Mouse (Mus musculus) hindbrain, embryonic 10.5 days (tissue): Measurements from ENCODE around the gene Teddm3. TPM values are rescaled to one million over a fixed set of nuclear protein-coding genes. Genes with fewer than 3 reads are reported as not detected.
"Not testable (repeated sequence)": the region's sequence is repeated elsewhere in the genome, so short reads cannot be mapped to it uniquely, and the experiment has no call there.

ENCODE experiments used
- DNase-seq: peaks from one replicate; pipeline ENCODE4 v3.0.0-alpha.2; 2017; ENCODE audit warnings: low spot score
- H3K27ac ChIP-seq: fragments of 300-500 bp; sonication (generic); 2 replicates; pipeline ENCODE4 v1.5.1; 2016; ENCODE audit warnings: mild to moderate bottlenecking, moderate library complexity
- H3K27me3 ChIP-seq: fragments of 300-500 bp; sonication (generic); 2 replicates; pipeline ENCODE4 v1.6.1; 2016; ENCODE audit warnings: mild to moderate bottlenecking; ENCODE audit not compliant: poor library complexity, insufficient read depth, severe bottlenecking
- H3K36me3 ChIP-seq: fragments of 300-500 bp; sonication (generic); 2 replicates; pipeline ENCODE4 v1.6.1; 2016; ENCODE audit warnings: mild to moderate bottlenecking, moderate library complexity
- H3K4me1 ChIP-seq: fragments of 300-500 bp; sonication (generic); replicated peaks from 2 replicates; pipeline ENCODE4 v1.6.1; 2016; ENCODE audit warnings: mild to moderate bottlenecking
- H3K4me3 ChIP-seq: fragments of 300-500 bp; sonication (generic); 2 replicates; pipeline ENCODE4 v1.5.1; 2016; ENCODE audit warnings: mild to moderate bottlenecking, moderate library complexity
- H3K9me3 ChIP-seq: fragments of 300-500 bp; sonication (generic); 2 replicates; pipeline ENCODE4 v1.6.1; 2016; ENCODE audit warnings: mild to moderate bottlenecking, moderate library complexity
- WGBS: fragments of 180-500 bp; shearing (Covaris S2); methylation state at CpG from one replicate; pipeline ENCODE4 v1.1.7; 2016; 5-methylcytosine and 5-hydroxymethylcytosine counted together
- polyA plus RNA-seq: library from polyadenylated mRNA; unstranded; fragments of >200 nt; fragmentation: Nextera tagmentation; extraction: Ambion mirVana; gene quantifications from 2 replicates; pipeline ENCODE4 v1.2.1, GENCODE M21; 2016

Teddm3 gene
- polyA plus RNA-seq, 1 experiment from 2014 or later = not detected

DNA sequence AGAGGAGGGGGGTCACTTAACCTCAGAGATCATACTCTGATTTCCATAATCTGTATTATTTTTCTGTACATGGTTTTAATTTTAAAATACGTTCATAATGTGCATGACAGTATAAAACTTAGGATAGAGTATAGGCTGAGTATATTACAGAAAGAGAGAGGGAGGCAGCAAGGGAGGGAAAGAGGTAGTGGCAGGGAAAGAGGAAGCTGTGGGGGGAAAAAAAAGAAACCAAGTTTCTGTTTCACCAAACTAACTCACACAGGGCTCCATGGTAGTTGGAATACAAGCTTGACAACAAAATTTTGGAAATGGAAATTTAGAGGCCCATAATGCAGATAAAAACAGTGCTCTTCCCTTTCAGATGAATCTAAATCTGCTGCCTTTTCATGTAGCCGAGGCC is 31.0 kb downstream of the Teddm3 start:
- 81% methylated on average over 2 of the region's 2 CpGs for WGBS
- DNase-seq, H3K9me3 ChIP-seq, H3K4me3 ChIP-seq, H3K4me1 ChIP-seq, H3K36me3 ChIP-seq, H3K27ac ChIP-seq, H3K27me3 ChIP-seq: not testable (repeated sequence)

DNA sequence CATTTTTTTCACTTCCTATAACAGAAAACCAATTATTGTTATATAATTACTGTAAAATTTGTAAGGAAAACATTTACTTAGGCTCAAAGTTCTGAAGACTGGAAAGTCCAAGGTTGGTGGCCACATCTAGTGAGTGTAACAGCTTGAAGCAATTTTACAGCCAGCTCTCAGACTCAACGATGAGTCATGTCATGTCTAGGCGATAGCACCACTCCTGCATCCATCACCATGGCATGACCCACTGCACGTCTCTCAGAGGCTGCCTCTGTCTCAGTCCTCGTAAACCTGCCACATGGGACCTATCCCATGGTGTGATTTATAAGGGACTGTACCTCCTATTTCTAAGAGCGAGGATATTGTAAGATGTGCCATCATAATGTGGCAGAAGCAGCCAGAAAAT is 37.7 kb downstream of the Teddm3 start:
- no peaks in the 10 kb centered on the region for H3K4me1 ChIP-seq
- 89% methylated on average over 5 of the region's 5 CpGs for WGBS
- no peaks in the 10 kb centered on the region for H3K36me3 ChIP-seq
- no peaks in the 10 kb centered on the region for H3K9me3 ChIP-seq
- no peaks in the 10 kb centered on the region for H3K27me3 ChIP-seq
- no peak overlapping the region for H3K4me3 ChIP-seq
- H3K27ac ChIP-seq = no peak overlapping the region
- no peak for DNase-seq

DNA sequence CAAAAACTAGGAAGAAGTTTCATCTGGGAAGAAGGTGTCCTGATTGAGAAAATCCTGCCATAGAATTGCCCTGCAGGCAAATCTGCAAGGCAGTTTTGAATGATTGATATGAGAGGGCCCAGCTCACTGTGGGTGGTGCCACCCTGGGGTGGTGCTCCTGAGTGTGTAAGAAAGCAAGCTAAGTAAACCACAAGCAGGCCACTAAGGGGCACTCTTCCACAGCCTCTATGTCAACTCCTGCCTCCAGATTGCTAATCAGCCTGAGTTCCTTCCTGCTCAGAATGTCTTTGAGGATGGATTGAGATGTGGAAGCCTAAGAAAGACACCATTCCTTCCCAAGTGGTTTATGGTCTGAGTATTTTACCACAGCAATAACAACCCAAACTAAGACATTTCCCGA is 44.3 kb downstream of the Teddm3 start:
- no peaks in the 10 kb centered on the region for H3K27me3 ChIP-seq
- no peak overlapping the region for H3K4me3 ChIP-seq
- H3K27ac ChIP-seq = no peak overlapping the region
- no peak for DNase-seq
- no peaks in the 10 kb centered on the region for H3K36me3 ChIP-seq
- no peaks in the 10 kb centered on the region for H3K4me1 ChIP-seq
- 87% methylated on average over 1 of the region's 1 CpGs for WGBS
- no peaks in the 10 kb centered on the region for H3K9me3 ChIP-seq

Other genes starting within 250 kb of the Teddm3 start
- gene Ephb3, start 50.8 kb upstream of the Teddm3 start, polyA plus RNA-seq = 16.1 and 17.7 TPM in 2 replicates